Mouse (Mus musculus) brain, adult 2 months (tissue): ENCODE measurements around the gene Ndfip2.
A peak's percentile ranks its signal among the peaks of the same experiment; 100 is the strongest.

Source experiments
- DNase-seq: peaks from one replicate; pipeline ENCODE4 v3.0.0; 2011; ENCODE audit warnings: low read depth, low spot score

The Ndfip2 gene

DNA sequence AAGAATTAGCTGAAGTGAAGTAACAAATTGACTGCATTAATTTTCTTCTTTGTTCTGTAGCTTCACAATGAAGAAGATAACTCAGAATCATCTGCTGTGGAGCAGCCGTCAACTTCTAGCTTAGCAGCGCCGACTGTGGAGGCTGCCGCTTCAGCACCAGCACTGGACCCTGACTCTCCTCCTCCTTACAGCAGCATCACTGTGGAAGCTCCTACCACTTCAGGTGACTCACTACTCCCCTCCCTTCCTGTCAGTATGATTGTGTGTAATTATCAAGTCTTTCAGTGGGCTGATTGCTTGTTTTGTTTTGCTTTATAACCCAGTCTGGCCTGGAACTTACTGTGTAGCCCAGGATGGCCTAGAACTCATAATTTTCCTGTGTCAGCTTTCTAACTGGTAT, 29.2 kb downstream of the Ndfip2 start:
- DNase-seq, result peak; percentile 50

DNA sequence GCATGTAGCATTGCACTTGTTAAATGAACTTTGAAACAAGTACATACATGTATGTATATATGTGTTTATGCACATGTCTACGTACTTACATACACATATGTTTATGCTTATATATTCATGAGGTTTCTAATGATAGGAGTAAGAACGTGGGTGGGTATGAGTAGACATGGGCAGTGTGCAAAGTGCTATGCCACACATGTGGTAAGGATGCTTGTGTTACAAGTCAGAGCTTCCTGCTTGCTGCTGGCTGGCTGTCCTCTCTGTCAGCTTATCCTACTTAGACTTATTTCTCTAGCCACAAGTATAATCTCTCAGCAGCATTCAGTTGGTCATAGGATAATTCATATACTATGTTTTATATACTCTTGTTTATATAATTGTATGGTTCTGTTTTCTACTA, 29.6 kb downstream of the Ndfip2 start:
- DNase-seq, result no peak

DNA sequence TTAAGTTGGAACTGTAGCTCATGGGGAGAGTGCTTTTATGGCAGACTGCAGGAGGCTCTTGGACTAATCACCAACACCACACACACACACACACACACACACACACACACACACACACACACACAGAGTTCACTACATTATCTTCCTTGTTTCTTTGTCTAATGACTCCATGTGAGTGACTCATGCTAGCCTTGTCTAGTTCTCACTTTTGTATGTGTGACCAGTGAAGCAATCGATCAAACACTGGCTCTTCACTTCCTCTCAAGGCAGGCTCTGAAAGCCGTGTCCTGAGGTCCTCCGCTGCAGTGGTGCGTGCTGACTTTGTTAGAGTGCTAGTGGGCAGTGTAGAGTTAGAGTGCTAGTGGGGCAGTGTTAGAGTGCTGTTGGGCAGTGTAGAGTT, 30.2 kb downstream of the Ndfip2 start:
- DNase-seq, result no peak

GRCm38 (mm10) chr14:105292139-105292538, 33.8 kb downstream of the Ndfip2 start:
- peak; percentile 66 for DNase-seq

- peak; percentile 53 for DNase-seq
Observed at GRCm38 (mm10) chr14:105293777-105294176, 35.4 kb downstream of the Ndfip2 start.

DNA sequence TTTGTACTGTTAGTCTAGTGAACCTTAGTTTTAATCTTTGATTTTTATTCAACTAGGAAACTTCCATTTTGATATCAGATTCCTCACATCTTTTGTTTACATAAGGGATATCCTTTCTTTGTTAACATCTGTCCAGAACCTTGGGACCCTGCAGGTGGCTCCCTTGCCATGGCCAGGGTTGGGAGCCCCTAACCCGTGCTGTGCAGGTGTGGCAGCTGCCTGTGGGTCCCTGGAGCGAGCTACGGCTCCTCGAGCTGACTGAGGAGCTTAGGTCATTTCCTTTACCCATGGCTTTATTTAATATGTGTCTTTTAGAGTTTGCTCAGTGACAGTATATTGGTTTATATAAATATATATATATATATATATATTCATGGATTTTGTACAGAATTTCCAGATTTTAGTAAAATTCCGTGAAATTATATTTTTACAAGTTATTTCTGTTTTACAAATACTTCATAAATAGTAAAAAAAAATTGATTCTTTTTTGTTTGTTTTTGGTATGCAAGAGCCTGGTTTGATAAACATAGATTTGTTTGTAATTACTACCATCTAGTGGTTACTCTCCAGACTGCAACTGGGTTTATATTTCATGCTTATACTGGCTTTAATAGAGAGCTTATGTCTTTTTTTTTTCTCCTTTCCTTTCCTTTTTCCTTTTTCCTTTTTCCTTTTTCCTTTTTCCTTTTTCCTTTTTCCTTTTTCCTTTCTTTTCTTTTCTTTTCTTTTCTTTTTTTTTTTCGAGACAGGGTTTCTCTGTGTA, 37.6 kb downstream of the Ndfip2 start:
- peak; percentile 82 for DNase-seq

DNA sequence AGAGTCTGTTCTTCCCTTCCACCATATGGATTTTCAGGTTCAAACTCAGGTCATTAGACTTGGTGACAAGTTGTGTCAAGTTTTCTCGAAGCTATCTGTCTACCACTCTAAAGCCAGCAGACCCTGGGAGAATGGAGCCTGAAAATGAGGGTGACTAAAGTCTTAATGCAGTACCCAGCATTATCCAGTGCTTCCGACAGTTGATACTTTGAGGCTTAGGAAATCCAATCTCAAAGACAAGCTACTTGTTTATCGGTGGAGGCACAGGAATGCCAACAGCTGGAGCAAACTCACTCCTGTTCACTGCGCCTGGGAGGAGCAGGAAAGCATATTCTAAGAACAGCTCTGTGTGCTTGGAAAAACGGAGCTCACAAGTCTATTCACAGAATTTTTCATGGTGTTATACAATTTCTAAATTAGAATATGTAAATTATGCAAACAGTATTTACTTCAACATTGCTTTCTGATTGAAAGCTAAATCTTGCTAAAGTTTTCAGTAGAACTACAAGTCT, 41.4 kb downstream of the Ndfip2 start:
- peak; percentile 41 for DNase-seq

DNA sequence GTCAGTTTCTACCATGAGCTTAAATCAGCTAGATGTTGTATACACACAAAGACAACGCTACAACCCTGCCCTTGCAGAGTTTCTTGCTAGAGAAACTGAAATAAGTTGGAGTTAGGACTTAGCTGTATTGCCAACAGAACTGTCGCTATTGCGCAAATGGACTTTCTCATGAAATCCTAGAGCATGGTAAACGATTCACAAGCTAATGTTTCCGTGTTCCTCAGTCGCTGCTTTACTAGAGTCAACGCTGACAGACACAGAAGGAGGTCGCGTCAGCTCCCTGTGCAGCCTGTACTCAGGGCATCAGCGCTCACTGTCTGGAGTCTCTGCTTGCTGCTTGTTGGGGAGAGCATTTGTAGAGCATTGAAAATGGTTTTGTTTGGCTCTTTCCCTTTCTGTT, 42.2 kb downstream of the Ndfip2 start:
- no peak for DNase-seq

- no peak for DNase-seq
Observed at GRCm38 (mm10) chr14:105302708-105303107, 44.3 kb downstream of the Ndfip2 start.

DNA sequence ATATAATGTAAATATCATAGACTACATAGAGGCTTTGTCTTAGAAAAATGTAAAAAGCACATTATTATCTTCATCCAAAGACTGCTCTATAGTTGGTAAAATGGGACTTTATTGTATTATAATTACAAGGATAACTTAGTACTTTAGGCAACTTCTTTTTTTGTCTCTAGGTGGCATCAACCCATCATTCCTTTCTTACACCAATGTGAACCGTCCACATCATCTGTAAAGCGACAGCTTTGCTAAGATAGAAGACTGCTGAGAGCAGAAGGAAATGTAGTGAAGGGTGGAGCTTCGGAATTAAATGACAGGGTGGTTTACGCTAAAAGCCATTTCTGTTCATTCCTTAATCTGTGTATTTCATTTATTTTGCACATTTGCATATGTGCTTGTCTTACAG, 49.3 kb downstream of the Ndfip2 start:
- peak; percentile 23 for DNase-seq

- no peak for DNase-seq
Observed at GRCm38 (mm10) chr14:105312366-105312765, 54.0 kb downstream of the Ndfip2 start.

DNA sequence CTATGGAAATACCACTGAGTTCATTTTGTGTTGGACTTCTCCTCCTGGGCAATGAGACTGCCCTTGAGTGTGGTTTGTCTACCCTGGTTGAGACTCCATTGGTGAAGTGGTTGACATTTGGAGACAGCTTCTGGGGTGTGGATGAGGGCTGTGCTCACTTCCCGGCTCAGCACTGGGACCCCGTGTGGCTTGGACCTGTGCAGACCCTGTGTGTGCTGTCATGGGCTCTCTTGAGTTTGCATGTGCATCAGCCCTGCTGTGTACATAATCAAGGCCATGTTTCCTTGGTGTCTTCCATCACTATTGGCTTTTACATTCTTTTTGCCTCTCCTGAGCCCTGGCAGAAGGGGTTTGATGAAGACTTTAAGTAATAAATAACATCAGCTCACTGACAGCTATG, 54.6 kb downstream of the Ndfip2 start:
- no peak for DNase-seq

DNA sequence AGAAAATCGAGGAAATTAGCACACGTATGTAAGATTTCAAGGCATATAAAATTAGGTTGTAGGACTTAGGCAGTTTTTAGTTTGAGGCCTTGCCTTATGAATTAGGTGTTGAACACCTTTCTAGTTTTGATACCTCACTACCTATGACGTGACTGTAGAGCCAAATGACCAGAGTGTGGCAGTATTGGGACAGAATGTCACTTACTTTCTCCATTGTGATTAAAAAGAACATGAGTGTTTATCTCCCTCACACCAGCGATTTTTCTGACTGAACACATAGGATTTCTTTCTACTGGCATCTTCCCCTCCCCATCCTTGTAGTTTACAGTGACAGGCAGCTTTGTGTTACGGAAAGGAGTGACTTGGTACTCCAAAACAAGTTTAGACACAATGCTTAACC, 55.5 kb downstream of the Ndfip2 start:
- peak; percentile 66 for DNase-seq

- DNase-seq, result no peak
Observed at GRCm38 (mm10) chr14:105321712-105322111, 63.3 kb downstream of the Ndfip2 start.

DNA sequence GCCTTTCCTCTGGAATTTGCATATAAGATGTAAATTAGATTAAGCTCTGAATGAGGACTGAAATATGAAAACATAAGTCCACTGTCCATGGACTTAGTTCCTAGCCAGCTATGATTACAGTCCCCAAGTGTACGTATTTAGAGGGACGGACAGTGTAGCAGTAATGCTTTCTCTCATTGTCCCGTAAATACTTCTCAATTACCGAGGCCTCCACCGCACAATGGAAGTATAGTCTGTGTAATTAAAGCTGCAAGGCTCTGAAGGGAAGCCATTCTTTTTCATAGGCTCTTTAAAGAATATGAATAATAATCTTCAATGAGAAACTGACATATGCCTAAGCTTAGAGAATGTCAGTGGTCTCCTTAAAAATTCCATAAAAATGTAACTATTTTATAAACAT, 64.5 kb downstream of the Ndfip2 start:
- DNase-seq, result no peak

DNA sequence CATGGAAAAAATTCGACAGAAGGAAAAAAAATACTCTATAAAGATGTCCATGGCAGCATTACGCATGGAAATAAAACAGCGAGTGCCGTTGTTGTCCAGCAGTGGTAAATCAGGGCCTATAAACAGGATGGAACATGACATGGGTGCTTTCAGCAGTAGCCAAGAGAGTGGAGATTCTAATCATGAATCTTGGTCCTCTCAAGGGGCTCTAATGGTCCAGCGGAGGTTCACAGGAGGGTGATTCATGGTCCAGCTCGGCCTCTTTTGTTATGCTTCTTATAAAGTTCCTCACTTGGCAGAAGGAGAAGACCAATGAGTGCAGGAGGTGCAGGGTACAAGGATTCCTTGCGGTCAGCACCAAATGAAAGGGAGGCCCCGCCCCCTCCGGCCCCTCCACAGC, 65.1 kb downstream of the Ndfip2 start:
- no peak for DNase-seq

DNA sequence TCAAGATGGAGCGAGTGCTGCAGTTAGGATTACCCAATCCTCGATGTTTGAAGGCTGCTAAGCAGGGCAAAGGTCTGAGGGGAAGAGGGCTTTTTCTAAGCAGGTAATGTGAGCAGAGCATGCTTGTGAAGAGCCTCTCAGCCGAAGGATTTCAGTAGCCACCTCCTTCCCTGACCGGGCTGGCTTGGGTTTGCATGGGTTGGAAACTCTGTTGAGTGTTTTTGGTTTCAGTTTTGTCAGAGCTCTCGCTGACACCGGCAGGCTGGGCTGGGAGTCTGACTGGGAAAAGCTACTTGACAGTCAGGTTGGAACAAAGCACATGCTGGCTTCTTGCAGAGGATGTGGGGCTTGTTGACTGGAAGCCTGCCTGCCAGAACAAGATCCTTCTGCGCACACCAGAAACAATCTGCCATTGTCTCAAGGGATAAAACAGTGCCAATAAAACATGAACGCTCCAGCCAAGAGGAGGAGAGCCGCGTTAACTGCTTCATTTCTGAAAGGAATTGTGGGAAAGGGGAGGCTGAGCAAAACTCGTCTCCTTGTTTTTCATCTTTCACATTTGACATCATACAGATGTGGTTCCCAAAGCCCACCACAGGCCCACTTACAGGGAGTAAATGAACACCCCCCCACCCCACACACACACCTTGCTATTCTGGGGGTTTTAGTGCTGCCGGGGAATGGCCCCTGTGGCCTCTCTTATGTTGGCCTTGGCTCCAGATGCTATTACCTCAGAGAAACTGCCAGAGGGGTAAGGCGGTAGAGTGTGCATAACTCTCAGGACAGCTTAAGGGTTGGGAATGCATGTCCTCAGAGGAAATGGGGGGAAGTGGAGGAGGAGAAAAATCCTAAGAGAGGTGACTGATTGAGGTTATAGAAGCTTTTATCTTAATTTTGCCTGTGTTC, 70.3 kb downstream of the Ndfip2 start:
- DNase-seq, result peak; percentile 95

GRCm38 (mm10) chr14:105333475-105334094, 75.2 kb downstream of the Ndfip2 start:
- DNase-seq, result peak; percentile 95

DNA sequence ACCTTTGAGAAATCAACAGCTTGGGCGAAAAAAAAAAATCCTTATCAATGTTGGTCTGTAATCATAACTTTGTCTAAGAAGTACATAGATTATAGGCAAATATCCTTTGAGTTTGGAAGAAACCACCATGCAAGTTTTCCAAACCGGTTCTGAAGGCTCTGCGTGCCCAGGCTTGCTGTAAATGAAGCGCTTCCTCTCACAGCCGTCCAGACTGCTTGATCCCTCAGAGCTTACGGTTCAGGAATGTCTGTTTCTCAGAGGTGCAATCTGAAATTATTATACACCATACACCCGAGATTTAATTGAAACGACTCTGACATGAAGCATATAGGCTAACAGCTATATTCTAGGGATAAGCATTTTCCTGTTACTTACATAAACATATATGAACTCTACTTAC, 83.4 kb downstream of the Ndfip2 start:
- DNase-seq, result no peak

DNA sequence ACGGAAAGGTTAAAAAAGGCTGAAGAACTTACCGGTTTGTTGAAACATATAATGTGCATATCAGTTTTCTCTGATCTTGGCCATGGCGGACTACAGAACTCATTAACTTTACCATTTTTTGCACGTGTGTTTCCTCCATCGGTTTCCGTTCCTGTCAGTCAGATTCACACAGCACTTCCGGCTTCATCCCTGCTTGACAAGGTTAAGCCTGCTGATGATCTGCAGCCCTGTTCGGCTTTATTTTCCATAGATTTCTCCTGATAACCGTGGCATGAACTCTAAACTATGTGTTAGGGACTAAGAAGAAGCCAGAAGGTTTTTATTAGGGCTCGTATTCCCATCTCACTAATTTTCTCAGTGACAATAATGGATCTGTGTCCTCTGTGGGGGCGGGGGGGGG, 95.7 kb downstream of the Ndfip2 start:
- DNase-seq, result no peak
